Mouse (Mus musculus): Measurements from ENCODE around the gene Scyl3. TPM values are rescaled to one million over a fixed set of nuclear protein-coding genes. Genes with fewer than 3 reads are reported as not detected.

Gene Scyl3
- 42.2 TPM for polyA plus RNA-seq (2017; shearing (Covaris generic))

GRCm38 (mm10) chr1:163928846-163929245 lies at the start of gene Scyl3:
Gene Scyl3, plus strand, starts transcription at chr1:163929100.

GRCm38 (mm10) chr1:163994721-163995608 lies 66.1 kb downstream of the Scyl3 start, which contains the start of the genes BC055324 and Mettl18:
Gene BC055324, minus strand, starts transcription at chr1:163994796.
Gene Mettl18, plus strand, starts transcription at chr1:163994889.

Other genes starting within 250 kb of the Scyl3 start
- not detected for gene Mettl11b, start 203.9 kb upstream of the Scyl3 start, polyA plus RNA-seq (2017; shearing (Covaris generic))
- gene Kifap3, start 149.5 kb upstream of the Scyl3 start, polyA plus RNA-seq (2017; shearing (Covaris generic)): 3.4 TPM
- gene BC055324, start 65.7 kb downstream of the Scyl3 start, polyA plus RNA-seq (2017; shearing (Covaris generic)): 3.8 TPM
- 24.7 TPM for gene Mettl18, start 65.8 kb downstream of the Scyl3 start, polyA plus RNA-seq (2017; shearing (Covaris generic))
- gene Sele, start 119.1 kb downstream of the Scyl3 start, polyA plus RNA-seq (2017; shearing (Covaris generic)): 0.27 TPM
- gene Sell, start 132.9 kb downstream of the Scyl3 start, polyA plus RNA-seq (2017; shearing (Covaris generic)): 999 TPM
- 3.0 TPM for gene Selp, start 186.2 kb downstream of the Scyl3 start, polyA plus RNA-seq (2017; shearing (Covaris generic))
- gene F5, start 222.7 kb downstream of the Scyl3 start, polyA plus RNA-seq (2017; shearing (Covaris generic)): 0.04 TPM

Data from CD4-positive, CD25-positive, alpha-beta regulatory T cell, adult 9 weeks (primary cell).